Mouse (Mus musculus) brain, embryonic 14.5 days (tissue): ENCODE measurements around the gene Hist1h2bb. TPM values are rescaled to one million over a fixed set of nuclear protein-coding genes. Genes with fewer than 3 reads are reported as not detected.
"Not testable (repeated sequence)": the region's sequence is repeated elsewhere in the genome, so short reads cannot be mapped to it uniquely, and the experiment has no call there.

Experiments
- DNase-seq: peaks from one replicate; pipeline ENCODE4 v3.0.0-alpha.2; 2011; ENCODE audit warnings: low read depth
- CTCF ChIP-seq: fragments of 200-500 bp; IDR thresholded peaks from 2 replicates; pipeline ENCODE4 v1.5.1; 2012; ENCODE audit warnings: inconsistent platforms, mild to moderate bottlenecking, moderate library complexity, borderline replicate concordance; ENCODE audit not compliant: insufficient read depth, insufficient read length; ENCODE audit errors: extremely low read depth
- POLR2A ChIP-seq: fragments of 200-500 bp; IDR thresholded peaks from 2 replicates; pipeline ENCODE4 v1.6.1; 2012; ENCODE audit warnings: mild to moderate bottlenecking, inconsistent platforms, borderline replicate concordance; ENCODE audit not compliant: poor library complexity, insufficient read depth, insufficient read length, severe bottlenecking; ENCODE audit errors: extremely low read depth
- polyA plus RNA-seq: library from polyadenylated mRNA; depleted of rRNA; stranded (reverse); fragments of >200 nt; gene quantifications from 2 replicates; pipeline ENCODE4 v1.2.3, GENCODE M21; 2012

The Hist1h2bb gene
- polyA plus RNA-seq, 1 experiment = 17.5 TPM

- DNase-seq = peak; percentile 35
- TF ChIP-seq POLR2A = no peak
- no peak for TF ChIP-seq CTCF
These were observed 36.7 kb upstream of the Hist1h2bb start for GRCm38 (mm10) chr13:23709714-23710373.

- TF ChIP-seq POLR2A = no peak
- TF ChIP-seq CTCF = no peak
- DNase-seq = peak; percentile 51
These were observed 36.0 kb upstream of the Hist1h2bb start, which contains the start of gene Hfe for GRCm38 (mm10) chr13:23710374-23711089. Hfe (minus strand) TSS chr13:23710854.

GRCm38 (mm10) chr13:23716261-23717042 is 30.1 kb upstream of the Hist1h2bb start:
- TF ChIP-seq CTCF = no peak
- no peak for TF ChIP-seq POLR2A
- DNase-seq = no peak

GRCm38 (mm10) chr13:23717176-23717575 is 29.4 kb upstream of the Hist1h2bb start:
- no peak for TF ChIP-seq CTCF
- no peak for TF ChIP-seq POLR2A
- no peak for DNase-seq

- DNase-seq = not testable (repeated sequence)
These were observed 28.8 kb upstream of the Hist1h2bb start for GRCm38 (mm10) chr13:23717593-23718245.

GRCm38 (mm10) chr13:23724239-23724638 is 22.3 kb upstream of the Hist1h2bb start:
- no peak for DNase-seq
- no peak for TF ChIP-seq CTCF
- TF ChIP-seq POLR2A = no peak

GRCm38 (mm10) chr13:23725213-23725612 is 21.3 kb upstream of the Hist1h2bb start:
- TF ChIP-seq CTCF (no peak), POLR2A (no peak)
- DNase-seq = no peak

GRCm38 (mm10) chr13:23728472-23729191 is 17.9 kb upstream of the Hist1h2bb start:
- no peak for DNase-seq
- TF ChIP-seq CTCF (no peak), POLR2A (no peak)

GRCm38 (mm10) chr13:23729192-23729525 is 17.4 kb upstream of the Hist1h2bb start:
- DNase-seq = no peak
- TF ChIP-seq POLR2A (no peak), CTCF (no peak)

GRCm38 (mm10) chr13:23729706-23730105 is 16.8 kb upstream of the Hist1h2bb start:
- no peak for DNase-seq
- TF ChIP-seq POLR2A = no peak
- no peak for TF ChIP-seq CTCF

GRCm38 (mm10) chr13:23730479-23730878 is 16.1 kb upstream of the Hist1h2bb start:
- TF ChIP-seq POLR2A (no peak), CTCF (no peak)
- no peak for DNase-seq
